Mouse (Mus musculus) 3134 (cell line): ENCODE results near the gene Adgrl1.
"Not testable (repeated sequence)": the region's sequence is repeated elsewhere in the genome, so short reads cannot be mapped to it uniquely, and the experiment has no call there.

Experiments
- DNase-seq: peaks from one replicate; pipeline ENCODE4 v3.0.0-alpha.2; 2011; ENCODE audit warnings: low spot score; ENCODE audit not compliant: insufficient read length; ENCODE audit errors: extremely low read depth

Gene Adgrl1

DNA sequence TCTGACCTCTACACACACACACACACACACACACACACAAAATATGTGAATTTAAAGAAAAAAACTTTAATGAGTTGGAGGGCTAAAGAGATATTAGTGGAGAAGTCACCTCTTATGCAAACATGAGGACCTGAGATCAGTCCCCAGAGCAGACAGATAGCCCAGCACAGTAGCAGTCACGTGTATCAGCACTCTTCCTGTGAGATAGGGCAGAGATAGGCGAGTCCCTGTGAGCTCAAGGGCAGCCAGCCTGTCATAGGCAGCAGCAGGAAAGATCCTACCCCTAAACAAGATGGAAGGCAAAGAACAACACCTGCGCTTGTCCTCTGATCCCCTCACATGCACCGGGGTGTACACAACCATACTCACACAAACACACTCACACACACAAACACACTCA is 82.5 kb downstream of the Adgrl1 start:
- DNase-seq, result no peak

DNA sequence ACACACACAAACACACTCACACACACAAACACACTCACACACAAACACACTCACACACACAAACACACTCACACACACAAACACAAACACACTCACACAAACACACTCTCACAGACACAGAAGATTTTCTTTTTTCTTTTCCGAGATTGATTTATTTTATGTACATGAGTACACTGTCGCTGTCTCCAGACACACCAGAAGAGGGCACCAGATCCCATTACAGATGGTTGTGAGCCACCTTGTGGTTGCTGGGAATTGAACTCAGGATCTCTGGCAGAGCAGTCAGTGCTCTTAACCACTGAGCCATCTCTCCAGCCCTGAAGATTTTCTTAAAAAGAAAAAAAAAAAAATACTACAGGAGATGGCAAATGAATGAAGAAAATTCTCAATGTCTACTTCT is 83.3 kb downstream of the Adgrl1 start:
- not testable (repeated sequence) for DNase-seq

DNA sequence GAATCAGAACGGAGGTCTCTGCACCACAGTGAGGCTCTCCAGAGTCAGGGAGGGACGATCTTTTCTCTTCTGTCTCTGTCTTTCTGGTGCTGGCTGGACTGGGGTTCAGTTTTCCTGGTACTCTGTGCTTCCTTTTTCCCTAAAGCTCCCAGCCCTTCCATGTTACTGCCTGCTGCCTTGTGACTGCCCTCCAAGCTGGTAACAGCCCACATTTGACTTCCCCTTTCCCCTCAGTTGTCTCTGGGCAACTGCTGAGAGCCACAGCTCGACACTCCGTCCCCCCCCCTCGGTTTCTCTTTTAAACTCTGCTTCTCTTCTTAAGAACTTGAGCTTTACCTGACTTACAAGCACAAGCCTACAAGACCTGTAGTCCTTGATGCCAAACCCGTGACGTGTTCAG is 89.3 kb downstream of the Adgrl1 start:
- DNase-seq, result no peak

DNA sequence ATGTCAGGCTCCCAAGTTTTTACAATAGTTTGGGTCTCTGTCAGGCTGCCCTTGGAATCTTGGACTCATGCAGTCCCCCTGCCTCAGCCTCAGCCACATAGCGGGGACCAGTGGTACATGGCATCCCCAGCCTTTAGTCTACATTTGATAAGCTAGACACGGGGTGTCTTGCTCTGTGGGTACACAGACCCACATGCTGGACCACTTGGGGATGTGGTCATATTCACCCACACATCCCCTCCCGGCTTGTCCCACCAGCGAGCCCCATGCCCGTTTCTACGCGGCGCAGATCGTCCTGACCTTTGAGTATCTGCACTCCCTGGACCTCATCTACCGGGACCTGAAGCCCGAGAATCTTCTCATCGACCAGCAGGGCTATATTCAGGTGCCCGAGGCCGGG is 90.3 kb downstream of the Adgrl1 start:
- no peak for DNase-seq
